Mouse (Mus musculus) monocyte, adult 2 months (primary cell): ENCODE measurements around the gene Csnk2a1.
"Not testable (repeated sequence)": the region's sequence is repeated elsewhere in the genome, so short reads cannot be mapped to it uniquely, and the experiment has no call there.

ENCODE experiments used
- DNase-seq, 2 experiments: peaks; one replicate each; pipeline ENCODE4 v3.0.0; 2022; ENCODE audit warnings: low spot score in 2 of 2, low read depth in 1 of 2

Csnk2a1 gene

GRCm38 (mm10) chr2:152230046-152230445, 3.4 kb downstream of the Csnk2a1 start:
- DNase-seq = no peak

DNA sequence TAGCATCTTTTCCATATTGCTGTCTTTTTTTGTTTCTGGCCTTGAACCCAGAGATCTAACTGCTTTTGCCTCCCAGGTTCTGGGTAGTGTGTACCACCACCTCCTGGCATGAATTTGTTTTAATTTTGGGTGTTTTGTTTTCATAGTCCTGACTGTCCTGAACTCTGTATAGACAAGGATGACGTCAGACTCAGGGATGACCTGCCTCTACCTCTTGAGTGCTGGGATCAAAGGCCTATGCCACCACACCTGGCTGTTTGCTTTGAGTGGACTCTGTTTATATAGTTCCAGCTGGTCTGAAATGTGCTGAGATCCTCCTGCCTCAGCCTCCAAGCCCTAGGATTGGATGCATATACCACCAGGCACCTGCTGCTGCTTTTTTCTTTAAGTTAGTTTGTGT, 11.3 kb downstream of the Csnk2a1 start:
- DNase-seq = no peak

DNA sequence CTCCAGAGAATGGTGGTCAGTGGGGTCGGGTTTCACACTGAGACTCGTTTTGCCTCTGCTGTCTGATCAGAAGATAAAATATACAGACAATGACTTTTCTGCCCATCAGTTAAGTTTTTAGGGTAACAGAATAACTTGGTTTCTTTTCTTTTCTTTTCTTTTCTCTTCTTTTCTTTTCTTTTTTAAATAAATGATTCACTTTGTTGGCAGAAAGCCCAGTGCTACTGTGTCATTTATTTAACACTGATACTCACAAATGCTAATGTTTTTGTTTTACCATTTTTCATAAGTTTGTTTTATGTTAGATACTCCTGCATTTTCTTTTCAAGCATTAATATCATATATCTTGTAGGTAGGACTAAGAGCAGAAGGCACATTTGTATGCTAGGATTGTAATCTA, 13.9 kb downstream of the Csnk2a1 start:
- no peak for DNase-seq

GRCm38 (mm10) chr2:152247213-152247612, 20.6 kb downstream of the Csnk2a1 start:
- DNase-seq = no peak

DNA sequence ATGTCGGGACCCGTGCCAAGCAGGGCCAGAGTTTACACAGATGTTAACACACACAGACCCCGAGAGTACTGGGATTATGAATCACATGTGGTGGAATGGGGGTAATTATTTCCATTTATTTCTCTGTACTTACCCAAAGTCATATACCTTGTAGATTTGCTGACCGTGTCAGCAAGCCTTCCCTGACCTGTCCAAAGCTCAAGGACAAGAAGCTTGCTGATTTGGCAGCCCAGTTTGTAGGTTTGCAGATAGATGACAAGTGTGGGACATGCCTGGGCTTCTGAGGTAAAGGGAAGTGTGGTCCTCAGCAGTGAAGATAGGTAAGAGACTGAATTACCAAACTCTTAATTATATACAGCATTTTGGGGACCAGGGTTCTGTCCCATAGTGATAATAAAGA, 23.9 kb downstream of the Csnk2a1 start:
- no peak for DNase-seq

DNA sequence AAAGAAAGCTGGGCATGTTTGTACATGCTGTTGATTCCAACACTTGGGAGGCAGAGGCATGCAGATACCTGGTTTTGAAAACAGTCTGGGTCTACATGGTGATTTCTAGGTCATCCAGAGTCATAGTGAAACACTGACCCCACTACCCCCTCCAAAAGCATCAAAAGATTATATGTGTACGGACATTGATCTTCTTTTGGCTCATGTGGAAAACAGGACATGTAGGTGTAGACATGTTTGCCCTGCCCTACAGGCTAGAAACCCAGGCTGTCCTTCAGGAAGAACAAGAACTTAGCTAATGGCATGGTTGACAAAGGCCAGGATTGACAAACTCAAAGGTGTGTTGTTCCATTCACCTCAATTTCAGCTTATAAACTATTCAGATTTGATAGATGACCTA, 33.1 kb downstream of the Csnk2a1 start:
- no peak for DNase-seq

GRCm38 (mm10) chr2:152273639-152274038, 47.0 kb downstream of the Csnk2a1 start:
- no peak for DNase-seq

GRCm38 (mm10) chr2:152281407-152281806, 54.8 kb downstream of the Csnk2a1 start:
- no peak for DNase-seq

DNA sequence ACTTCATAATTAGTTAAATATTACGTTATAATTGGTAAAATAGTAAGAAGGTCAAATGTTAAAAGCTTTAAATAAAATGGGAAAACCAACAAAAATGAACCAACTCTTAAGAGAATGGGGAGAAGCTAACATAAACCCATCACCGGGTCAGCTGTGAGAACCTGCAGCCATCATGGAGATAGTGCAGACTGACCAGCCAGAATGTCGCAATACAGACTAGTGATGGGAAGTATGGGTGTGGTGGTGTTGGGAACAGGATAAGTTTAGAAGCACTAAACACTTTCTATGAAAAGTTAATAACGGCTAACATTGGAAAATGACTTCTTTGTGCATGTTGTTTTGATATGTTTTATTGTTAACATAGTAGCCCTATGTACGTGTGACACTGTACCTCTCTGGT, 60.9 kb downstream of the Csnk2a1 start:
- DNase-seq = no peak

- DNase-seq = no peak
Observed at GRCm38 (mm10) chr2:152288046-152288445, 61.4 kb downstream of the Csnk2a1 start.

DNA sequence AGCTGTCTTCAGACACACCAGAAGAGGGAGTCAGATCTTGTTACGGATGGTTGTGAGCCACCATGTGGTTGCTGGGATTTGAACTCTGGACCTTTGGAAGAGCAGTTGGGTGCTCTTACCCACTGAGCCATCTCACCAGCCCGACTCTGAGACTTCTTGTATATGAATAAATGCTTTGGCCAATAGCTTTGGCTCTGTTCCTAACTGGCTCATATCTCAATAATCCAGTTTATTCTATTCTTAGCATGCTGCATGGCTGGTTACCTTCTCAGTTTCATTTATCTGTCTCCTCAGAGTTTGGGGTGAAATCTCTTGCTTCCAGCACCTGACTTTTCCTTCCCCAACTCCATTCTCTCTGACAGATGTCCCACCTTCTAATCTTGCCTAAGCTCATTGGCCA, 63.0 kb downstream of the Csnk2a1 start:
- DNase-seq = not testable (repeated sequence)

GRCm38 (mm10) chr2:152292475-152292874, 65.8 kb downstream of the Csnk2a1 start:
- DNase-seq = no peak

GRCm38 (mm10) chr2:152293179-152293726, 66.6 kb downstream of the Csnk2a1 start:
- no peak for DNase-seq

GRCm38 (mm10) chr2:152293727-152294475, 67.3 kb downstream of the Csnk2a1 start, which contains the start of gene Tbc1d20:
Tbc1d20 (plus strand) TSS chr2:152293828.
- peak; percentile 66 to 86 for DNase-seq

- no peak for DNase-seq
Observed at GRCm38 (mm10) chr2:152294541-152294940, 67.9 kb downstream of the Csnk2a1 start.

- no peak for DNase-seq
Observed at GRCm38 (mm10) chr2:152302862-152303261, 76.2 kb downstream of the Csnk2a1 start.

GRCm38 (mm10) chr2:152303781-152304180, 77.1 kb downstream of the Csnk2a1 start:
- DNase-seq = no peak

DNA sequence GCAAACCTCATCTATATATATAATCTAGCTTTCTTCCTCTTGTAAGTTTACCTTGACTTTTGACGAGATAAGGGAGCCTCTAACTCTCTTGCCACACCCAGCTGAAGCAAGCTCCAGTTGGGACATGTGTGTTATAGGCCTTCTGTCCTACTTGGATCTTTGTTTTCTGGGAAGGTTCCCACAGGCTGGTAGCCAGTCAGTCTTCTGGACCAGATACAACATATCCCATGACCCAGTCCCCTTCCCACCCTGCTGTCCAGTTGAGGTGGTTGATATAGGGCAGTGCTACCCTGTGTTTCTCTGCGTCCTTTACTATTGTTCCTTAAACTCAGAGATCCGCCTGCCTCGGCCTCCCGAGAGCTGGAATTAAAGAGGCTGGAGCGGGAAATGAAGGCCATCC, 78.8 kb downstream of the Csnk2a1 start:
- DNase-seq = no peak

DNA sequence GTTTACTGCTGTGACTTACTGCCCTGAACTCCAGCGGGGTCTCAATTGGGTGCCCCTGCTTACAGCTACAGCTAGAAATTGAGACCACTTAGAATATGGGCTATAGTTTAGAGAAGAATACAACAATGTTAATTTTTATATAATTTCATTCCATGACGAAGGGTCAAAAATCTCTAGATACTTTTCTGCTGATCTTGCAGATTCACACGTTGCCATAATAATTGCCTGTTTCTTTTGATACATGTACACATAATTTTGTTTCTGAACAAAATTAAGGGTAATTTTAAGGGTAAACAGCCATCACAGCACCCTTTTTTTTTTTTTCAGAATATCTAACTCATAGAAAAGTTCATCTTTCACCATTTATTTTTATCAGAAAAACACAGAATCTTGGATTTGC, 80.5 kb downstream of the Csnk2a1 start:
- DNase-seq = no peak

DNA sequence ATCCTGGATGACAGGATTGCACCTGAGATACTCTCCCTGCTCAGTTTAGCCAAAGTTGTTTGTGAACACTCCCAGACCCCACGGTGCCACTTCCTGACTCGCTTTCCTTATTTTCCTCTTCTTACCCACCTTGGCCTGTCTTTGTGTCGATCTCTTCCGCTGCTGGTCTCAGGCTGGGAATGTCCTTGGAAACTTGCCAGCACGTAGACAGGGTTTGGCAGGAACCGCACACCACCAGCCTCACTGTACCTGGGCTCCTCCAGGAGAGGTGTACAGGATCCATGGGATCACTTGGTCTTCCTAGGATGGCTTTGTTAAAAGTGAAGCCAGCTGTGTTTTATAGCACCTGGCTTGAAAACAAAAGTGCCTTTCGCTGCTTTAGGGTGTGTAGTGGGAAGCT, 86.4 kb downstream of the Csnk2a1 start:
- DNase-seq = no peak

- DNase-seq = no peak
Observed at GRCm38 (mm10) chr2:152313926-152314325, 87.3 kb downstream of the Csnk2a1 start.

DNA sequence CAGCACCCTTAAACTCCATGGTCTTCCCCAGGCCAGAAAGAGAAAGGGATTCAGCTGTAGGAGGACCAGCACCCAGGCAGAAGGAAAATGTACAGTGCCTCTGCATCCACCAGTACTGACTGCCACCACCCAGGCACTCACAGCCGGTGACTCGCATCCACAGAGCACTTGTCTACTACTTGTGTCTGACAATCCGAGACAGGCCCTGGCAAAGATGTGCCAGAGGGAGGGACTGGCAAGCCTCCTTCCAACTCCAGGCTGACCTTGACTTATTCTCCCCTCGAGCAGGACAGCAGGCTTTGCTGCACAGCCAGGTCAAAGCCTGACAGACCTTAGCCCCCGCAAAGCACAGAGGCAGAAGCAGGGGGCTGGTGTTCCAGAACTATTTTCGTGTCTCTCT, 90.4 kb downstream of the Csnk2a1 start:
- DNase-seq = no peak

DNA sequence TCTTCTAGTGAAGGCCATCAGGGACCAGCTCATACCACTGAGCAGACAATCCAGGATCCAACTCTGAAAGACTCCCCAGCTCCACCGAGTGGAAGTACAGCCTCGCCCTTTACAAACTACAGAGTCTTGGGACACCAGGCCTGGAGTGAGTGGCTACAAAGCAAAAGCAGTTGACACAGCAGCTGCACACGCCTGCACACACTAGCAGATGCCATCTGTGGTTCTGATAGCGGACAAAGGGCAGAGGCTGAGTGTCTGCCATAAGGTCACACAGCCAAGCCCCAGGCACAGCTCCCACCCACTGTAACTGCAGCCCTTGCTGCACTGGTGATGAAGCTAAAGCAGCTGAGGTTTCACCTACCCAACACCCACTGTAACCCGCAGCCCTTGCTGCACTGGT, 94.9 kb downstream of the Csnk2a1 start:
- DNase-seq = no peak
